Mouse (Mus musculus) heart, embryonic 11.5 days (tissue): ENCODE results near the gene Lrcol1. TPM values are rescaled to one million over a fixed set of nuclear protein-coding genes. Genes with fewer than 3 reads are reported as not detected.

ENCODE experiments used
- ATAC-seq: fragments of 200-750 bp; cut with Nextera tagmentation; replicated peaks from 2 replicates; pipeline ENCODE4 v1.8.0; 2017; ENCODE audit warnings: moderate library complexity; ENCODE audit not compliant: insufficient number of reproducible peaks, low FRiP score, low TSS enrichment
- H3K27ac ChIP-seq: fragments of 300-500 bp; sonication (generic); 2 replicates; pipeline ENCODE4 v1.5.1; 2014; ENCODE audit warnings: mild to moderate bottlenecking, low read depth, low read length
- H3K27me3 ChIP-seq: fragments of 300-500 bp; sonication (generic); 2 replicates; pipeline ENCODE4 v1.6.1; 2014; ENCODE audit warnings: mild to moderate bottlenecking, low read length, mixed read lengths; ENCODE audit not compliant: control insufficient read depth, insufficient read depth
- H3K36me3 ChIP-seq: fragments of 300-500 bp; sonication (generic); 2 replicates; pipeline ENCODE4 v1.6.1; 2014; ENCODE audit warnings: mild to moderate bottlenecking, low read length, moderate library complexity, mixed read lengths; ENCODE audit not compliant: control insufficient read depth, insufficient read depth
- H3K4me1 ChIP-seq: fragments of 300-500 bp; sonication (generic); 2 replicates; pipeline ENCODE4 v1.6.1; 2014; ENCODE audit warnings: low read length; ENCODE audit not compliant: control insufficient read depth, insufficient read depth
- H3K4me2 ChIP-seq: fragments of 300-500 bp; sonication (generic); 2 replicates; pipeline ENCODE4 v1.6.1; 2014; ENCODE audit warnings: mild to moderate bottlenecking, moderate library complexity
- H3K4me3 ChIP-seq: fragments of 300-500 bp; sonication (generic); 2 replicates; pipeline ENCODE4 v1.5.1; 2014; ENCODE audit warnings: low read depth, low read length
- H3K9ac ChIP-seq: fragments of 300-500 bp; sonication (generic); 2 replicates; pipeline ENCODE4 v1.6.1; 2014; ENCODE audit warnings: mild to moderate bottlenecking, low read depth, low read length, moderate library complexity
- H3K9me3 ChIP-seq: fragments of 300-500 bp; sonication (generic); replicated peaks from 2 replicates; pipeline ENCODE4 v1.6.1; 2016; ENCODE audit warnings: low read length; ENCODE audit not compliant: control insufficient read depth
- WGBS: fragments of 180-500 bp; shearing (Covaris S2); extraction: QIAGEN DNeasy Blood & Tissue Kit; methylation state at CpG from one replicate; pipeline ENCODE4 v1.1.7; 2014; ENCODE audit not compliant: insufficient replicate concordance; 5-methylcytosine and 5-hydroxymethylcytosine counted together
- polyA plus RNA-seq: library from polyadenylated mRNA; unstranded; fragments of >200 nt; fragmentation: Nextera tagmentation; extraction: Ambion mirVana; gene quantifications from 2 replicates; pipeline ENCODE4 v1.2.1, GENCODE M21; 2014

The Lrcol1 gene
- polyA plus RNA-seq, 1 experiment from 2014 or later = not detected

GRCm38 (mm10) chr5:110392727-110393126 is 48.2 kb downstream of the Lrcol1 start:
- WGBS = 78% methylated on average over 5 of the region's 5 CpGs
- H3K4me3 ChIP-seq = no peak overlapping the region
- H3K4me2 ChIP-seq = no peak overlapping the region
- peaks cover 5% of the 10 kb centered on the region; the same call in 1 of the 2 replicates for H3K4me1 ChIP-seq
- H3K27me3 ChIP-seq = no peaks in the 10 kb centered on the region
- no peaks in the 10 kb centered on the region for H3K36me3 ChIP-seq
- no peaks in the 10 kb centered on the region for H3K9me3 ChIP-seq
- no peak overlapping the region for H3K27ac ChIP-seq
- no peak for ATAC-seq
- no peak overlapping the region for H3K9ac ChIP-seq

GRCm38 (mm10) chr5:110395006-110395661 is 50.6 kb downstream of the Lrcol1 start:
- Histone ChIP-seq H3K27me3 (no peaks in the 10 kb centered on the region), H3K9ac (no peak overlapping the region), H3K4me1 (no peaks in the 10 kb centered on the region), H3K36me3 (no peaks in the 10 kb centered on the region), H3K4me3 (no peak overlapping the region), H3K27ac (no peak overlapping the region), H3K9me3 (no peaks in the 10 kb centered on the region), H3K4me2 (no peak overlapping the region)
- no peak for ATAC-seq
- 81% methylated on average over 5 of the region's 5 CpGs for WGBS

- H3K4me3 ChIP-seq = no peak overlapping the region
- H3K4me2 ChIP-seq = no peak overlapping the region
- no peak for ATAC-seq
- no peaks in the 10 kb centered on the region for H3K27me3 ChIP-seq
- 87% methylated on average over 8 of the region's 8 CpGs for WGBS
- H3K9ac ChIP-seq = no peak overlapping the region
- H3K36me3 ChIP-seq = no peaks in the 10 kb centered on the region
- H3K9me3 ChIP-seq = no peaks in the 10 kb centered on the region
- H3K4me1 ChIP-seq = peaks cover 16% of the 10 kb centered on the region
- no peak overlapping the region for H3K27ac ChIP-seq
Observed at GRCm38 (mm10) chr5:110401101-110401500, 56.6 kb downstream of the Lrcol1 start.

- no peak overlapping the region for H3K4me2 ChIP-seq
- H3K9me3 ChIP-seq = no peaks in the 10 kb centered on the region
- no peak overlapping the region for H3K4me3 ChIP-seq
- ATAC-seq = no peak
- H3K36me3 ChIP-seq = no peaks in the 10 kb centered on the region; the same call in 1 of the 2 replicates
- H3K9ac ChIP-seq = no peak overlapping the region
- WGBS = 90% methylated on average over 2 of the region's 2 CpGs
- peaks cover 18% of the 10 kb centered on the region for H3K4me1 ChIP-seq
- no peak overlapping the region for H3K27ac ChIP-seq
- H3K27me3 ChIP-seq = no peaks in the 10 kb centered on the region
Observed at GRCm38 (mm10) chr5:110402557-110402956, 58.0 kb downstream of the Lrcol1 start.

- no peak for ATAC-seq
- Histone ChIP-seq H3K27me3 (no peaks in the 10 kb centered on the region), H3K36me3 (no peaks in the 10 kb centered on the region; the same call in 1 of the 2 replicates), H3K9ac (no peak overlapping the region), H3K9me3 (no peaks in the 10 kb centered on the region), H3K4me2 (no peak overlapping the region), H3K27ac (peak overlapping the region; percentile 73), H3K4me1 (peaks cover 18% of the 10 kb centered on the region), H3K4me3 (no peak overlapping the region)
- 33% methylated on average over 3 of the region's 3 CpGs for WGBS
Observed at GRCm38 (mm10) chr5:110403931-110404330, 59.4 kb downstream of the Lrcol1 start.

Other genes with a start within 250 kb of the Lrcol1 start
- gene Plcxd1, start 244.8 kb upstream of the Lrcol1 start, polyA plus RNA-seq = 0.32 and 0.33 TPM in 2 replicates
- 18.1 and 19.8 TPM in 2 replicates for gene Gtpbp6, start 236.5 kb upstream of the Lrcol1 start, polyA plus RNA-seq
- gene Zfp605, start 234.6 kb upstream of the Lrcol1 start, polyA plus RNA-seq = 1.8 and 2.9 TPM in 2 replicates
- gene Chfr, start 208.9 kb upstream of the Lrcol1 start, polyA plus RNA-seq = 35.7 and 38.1 TPM in 2 replicates
- gene Golga3, start 168.0 kb upstream of the Lrcol1 start, polyA plus RNA-seq = 19.2 and 20.9 TPM in 2 replicates
- gene Ankle2, start 113.7 kb upstream of the Lrcol1 start, polyA plus RNA-seq = 24.8 and 28.7 TPM in 2 replicates
- 55.4 and 64.6 TPM in 2 replicates for gene Pgam5, start 74.8 kb upstream of the Lrcol1 start, polyA plus RNA-seq
- 15.1 and 18.0 TPM in 2 replicates for gene Pxmp2, start 58.5 kb upstream of the Lrcol1 start, polyA plus RNA-seq
- gene Pole, start 58.4 kb upstream of the Lrcol1 start, polyA plus RNA-seq = 21.2 and 25.7 TPM in 2 replicates
- 0.27 TPM in 1 of 2 replicates, not detected in the other for gene P2rx2, start 1.5 kb upstream of the Lrcol1 start, polyA plus RNA-seq
- 8.1 and 10.2 TPM in 2 replicates for gene Fbrsl1, start 103.8 kb downstream of the Lrcol1 start, polyA plus RNA-seq
- gene Galnt9, start 199.6 kb downstream of the Lrcol1 start, polyA plus RNA-seq = not detected in 2 replicates